Mouse (Mus musculus): Measurements from ENCODE around the gene Cers6. TPM values are rescaled to one million over a fixed set of nuclear protein-coding genes. Genes with fewer than 3 reads are reported as not detected.

The Cers6 gene
- total and polyA plus RNA-seq, 2 experiments, result 3.9 to 16.0 TPM

DNA sequence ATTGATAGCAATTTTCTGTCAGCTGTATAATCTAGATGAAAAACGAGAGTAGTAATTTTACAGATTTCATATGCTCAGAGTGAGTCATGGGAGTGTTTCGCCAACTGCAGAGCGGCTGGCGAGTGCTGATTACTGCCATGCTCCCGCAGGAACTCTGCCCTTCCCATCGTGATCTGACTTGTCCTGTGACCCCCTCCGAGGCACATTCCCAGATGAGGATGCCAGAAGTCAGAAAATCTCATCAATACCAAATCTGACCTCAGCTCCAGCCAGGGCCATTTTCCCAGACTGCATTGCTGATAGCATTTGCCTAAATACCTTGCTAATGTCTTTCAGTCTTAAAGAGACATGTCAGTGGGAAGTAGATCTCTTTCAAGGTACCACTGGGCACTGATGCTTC, 187.9 kb downstream of the Cers6 start:
- Histone ChIP-seq H3K27ac (replicated peaks; ENCODE audit: insufficient read depth, low read depth, low read length) (0 out of 2 replicates have a peak overlapping the region, but pooled peaks have one; percentile 22), H3K9ac (ENCODE audit: low read depth, low read length) (no peak overlapping the region), H3K27me3 (ENCODE audit: control insufficient read depth, insufficient read depth, low read length) (no peaks in the 10 kb centered on the region), H3K79me2 (ENCODE audit: control insufficient read depth, insufficient read depth, low read length) (peaks cover 2% of the 10 kb centered on the region; the same call in 1 of the 2 replicates), H3K4me3 (ENCODE audit: insufficient read depth, low read depth, low read length) (no peak overlapping the region), H3K36me3 (ENCODE audit: control insufficient read depth, insufficient read depth, low read length) (no peaks in the 10 kb centered on the region), H3K4me1 (ENCODE audit: control insufficient read depth, insufficient read depth, low read length) (peaks cover 6% of the 10 kb centered on the region)
- DNase-seq (ENCODE audit: extremely low read depth, low read depth, low spot score), result peak; percentile 89
- WGBS, result 22% methylated on average over 7 of the region's 7 CpGs
- TF ChIP-seq POLR2A (IDR thresholded peaks at IDR 0.05; ENCODE audit: extremely low read depth, insufficient read depth, low read length) (no peak), CTCF (IDR thresholded peaks at IDR 0.05; ENCODE audit: low read depth, low read length) (no peak)

DNA sequence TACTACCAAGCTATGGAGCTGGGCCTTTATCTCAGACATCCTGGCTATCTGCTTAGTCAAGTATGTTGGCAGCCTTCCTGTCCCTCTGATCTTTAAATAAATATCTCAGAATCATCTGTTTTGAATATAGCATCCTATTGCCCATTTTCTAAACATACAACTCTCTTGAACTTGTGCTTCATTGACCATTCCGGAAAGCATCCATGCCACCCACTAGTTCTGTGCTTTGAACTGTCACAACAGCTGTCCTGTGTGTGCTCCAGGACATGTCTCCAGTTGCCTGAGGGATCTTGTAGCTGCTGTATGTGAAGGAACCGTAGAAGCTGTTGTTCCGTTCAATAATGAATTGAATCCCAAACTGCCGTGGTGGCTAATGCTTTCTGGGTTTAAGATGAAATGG, 188.9 kb downstream of the Cers6 start:
- WGBS, result 91% methylated on average over 4 of the region's 4 CpGs
- Histone ChIP-seq H3K4me3 (ENCODE audit: insufficient read depth, low read depth, low read length) (no peak overlapping the region), H3K79me2 (ENCODE audit: control insufficient read depth, insufficient read depth, low read length) (no peaks in the 10 kb centered on the region; the same call in 1 of the 2 replicates), H3K27me3 (ENCODE audit: control insufficient read depth, insufficient read depth, low read length) (no peaks in the 10 kb centered on the region), H3K4me1 (ENCODE audit: control insufficient read depth, insufficient read depth, low read length) (peaks cover 6% of the 10 kb centered on the region), H3K27ac (replicated peaks; ENCODE audit: insufficient read depth, low read depth, low read length) (no peak overlapping the region), H3K36me3 (ENCODE audit: control insufficient read depth, insufficient read depth, low read length) (no peaks in the 10 kb centered on the region), H3K9ac (ENCODE audit: low read depth, low read length) (no peak overlapping the region)
- TF ChIP-seq POLR2A (IDR thresholded peaks at IDR 0.05; ENCODE audit: extremely low read depth, insufficient read depth, low read length), result no peak
- TF ChIP-seq CTCF (IDR thresholded peaks at IDR 0.05; ENCODE audit: low read depth, low read length), result no peak
- no peak for DNase-seq (ENCODE audit: extremely low read depth, low read depth, low spot score)

DNA sequence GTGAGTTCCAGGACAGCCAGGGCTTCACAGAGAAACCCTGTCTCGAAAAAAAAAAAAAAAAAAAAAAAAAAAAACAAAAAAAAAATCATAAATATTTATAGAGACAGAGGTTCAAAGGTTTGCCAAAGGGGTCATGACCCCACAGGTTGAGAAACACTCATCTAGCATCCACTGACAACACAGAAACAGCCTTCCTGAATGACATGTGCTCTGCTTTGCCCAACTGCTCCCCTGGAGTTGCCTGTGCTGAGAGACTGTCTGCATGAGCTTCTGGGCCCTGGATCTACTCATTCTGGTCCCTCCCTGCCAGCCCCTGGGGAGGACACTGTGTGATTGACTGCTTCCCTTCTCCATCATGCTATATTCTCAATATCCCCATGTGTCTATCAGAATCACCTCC, 190.4 kb downstream of the Cers6 start:
- DNase-seq (ENCODE audit: extremely low read depth, low read depth, low spot score), result peak; percentile 95
- Histone ChIP-seq H3K27ac (replicated peaks; ENCODE audit: insufficient read depth, low read depth, low read length) (no peak overlapping the region), H3K27me3 (ENCODE audit: control insufficient read depth, insufficient read depth, low read length) (no peaks in the 10 kb centered on the region), H3K9ac (ENCODE audit: low read depth, low read length) (no peak overlapping the region), H3K79me2 (ENCODE audit: control insufficient read depth, insufficient read depth, low read length) (no peaks in the 10 kb centered on the region; the same call in 1 of the 2 replicates), H3K4me3 (ENCODE audit: insufficient read depth, low read depth, low read length) (no peak overlapping the region), H3K4me1 (ENCODE audit: control insufficient read depth, insufficient read depth, low read length) (peaks cover 6% of the 10 kb centered on the region), H3K36me3 (ENCODE audit: control insufficient read depth, insufficient read depth, low read length) (no peaks in the 10 kb centered on the region)
- 13% methylated on average over 1 of the region's 1 CpGs for WGBS
- TF ChIP-seq POLR2A (IDR thresholded peaks at IDR 0.05; ENCODE audit: extremely low read depth, insufficient read depth, low read length), result no peak
- TF ChIP-seq CTCF (IDR thresholded peaks at IDR 0.05; ENCODE audit: low read depth, low read length), result no peak

DNA sequence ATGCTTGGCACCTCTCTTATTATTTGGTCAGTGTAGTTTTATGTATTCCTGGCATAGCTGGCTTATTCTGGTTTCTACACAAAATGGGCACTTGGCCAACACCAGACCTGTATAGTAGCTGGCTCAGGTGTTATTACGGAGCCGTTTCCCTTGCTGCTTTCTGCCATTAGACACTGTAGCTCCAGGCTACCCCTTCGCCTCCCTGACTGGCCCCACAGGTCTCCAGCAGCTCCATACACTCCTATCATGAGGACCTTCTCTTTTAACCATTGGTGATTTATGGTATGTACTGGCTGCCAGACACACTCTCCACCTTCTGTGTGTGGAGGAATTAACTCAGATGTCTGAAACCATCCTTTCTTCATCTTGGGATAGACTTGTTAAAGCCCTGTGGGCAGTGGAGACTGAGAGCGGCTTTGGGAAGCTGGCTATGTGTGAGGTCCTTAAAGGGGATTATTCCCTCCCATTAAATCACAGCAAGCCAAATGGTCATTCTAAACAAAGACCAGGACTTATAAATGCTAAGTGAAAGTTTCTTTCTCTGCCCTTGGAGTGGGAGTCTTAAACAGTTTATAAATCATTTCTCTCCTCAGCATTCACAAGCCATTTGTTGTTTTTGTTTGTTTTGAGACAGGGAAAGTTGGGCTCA, 192.1 kb downstream of the Cers6 start:
- H3K4me3 ChIP-seq (ENCODE audit: insufficient read depth, low read depth, low read length), result no peak overlapping the region
- no peak overlapping the region for H3K9ac ChIP-seq (ENCODE audit: low read depth, low read length)
- TF ChIP-seq POLR2A (IDR thresholded peaks at IDR 0.05; ENCODE audit: extremely low read depth, insufficient read depth, low read length), result no peak
- no peak for TF ChIP-seq CTCF (IDR thresholded peaks at IDR 0.05; ENCODE audit: low read depth, low read length)
- 72% methylated on average over 4 of the region's 4 CpGs for WGBS
- H3K79me2 ChIP-seq (ENCODE audit: control insufficient read depth, insufficient read depth, low read length), result no peaks in the 10 kb centered on the region; the same call in 1 of the 2 replicates
- H3K27ac ChIP-seq (replicated peaks; ENCODE audit: insufficient read depth, low read depth, low read length), result no peak overlapping the region
- H3K27me3 ChIP-seq (ENCODE audit: control insufficient read depth, insufficient read depth, low read length), result no peaks in the 10 kb centered on the region
- no peaks in the 10 kb centered on the region for H3K36me3 ChIP-seq (ENCODE audit: control insufficient read depth, insufficient read depth, low read length)
- H3K4me1 ChIP-seq (ENCODE audit: control insufficient read depth, insufficient read depth, low read length), result peaks cover 6% of the 10 kb centered on the region
- DNase-seq (ENCODE audit: extremely low read depth, low read depth, low spot score), result peak; percentile 14

DNA sequence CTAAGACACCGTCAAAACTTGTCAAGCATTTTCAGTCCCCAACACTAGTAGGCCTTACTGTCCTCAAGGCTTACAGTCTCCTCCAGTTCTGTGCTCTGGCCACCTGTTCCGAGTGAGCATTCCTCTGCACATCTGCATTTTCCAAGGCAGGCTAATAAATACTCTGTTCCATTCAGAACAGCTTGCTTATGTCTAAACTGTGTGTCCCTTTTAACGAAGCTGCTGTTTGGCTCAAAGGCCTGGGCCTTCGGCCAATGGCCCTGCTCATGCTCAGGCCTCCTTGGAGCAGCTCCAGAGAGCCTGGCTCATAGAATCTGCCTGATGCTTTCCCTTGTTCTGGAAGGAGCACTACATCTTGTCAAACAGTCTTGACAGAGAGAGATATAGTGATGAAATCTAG, 193.0 kb downstream of the Cers6 start:
- Histone ChIP-seq H3K4me1 (ENCODE audit: control insufficient read depth, insufficient read depth, low read length) (peaks cover 6% of the 10 kb centered on the region), H3K27ac (replicated peaks; ENCODE audit: insufficient read depth, low read depth, low read length) (no peak overlapping the region), H3K36me3 (ENCODE audit: control insufficient read depth, insufficient read depth, low read length) (no peaks in the 10 kb centered on the region), H3K27me3 (ENCODE audit: control insufficient read depth, insufficient read depth, low read length) (no peaks in the 10 kb centered on the region), H3K4me3 (ENCODE audit: insufficient read depth, low read depth, low read length) (no peak overlapping the region), H3K9ac (ENCODE audit: low read depth, low read length) (no peak overlapping the region), H3K79me2 (ENCODE audit: control insufficient read depth, insufficient read depth, low read length) (no peaks in the 10 kb centered on the region; the same call in 1 of the 2 replicates)
- DNase-seq (ENCODE audit: extremely low read depth, low read depth, low spot score), result peak; percentile 86
- TF ChIP-seq POLR2A (IDR thresholded peaks at IDR 0.05; ENCODE audit: extremely low read depth, insufficient read depth, low read length) (no peak), CTCF (IDR thresholded peaks at IDR 0.05; ENCODE audit: low read depth, low read length) (no peak)
- 33% methylated on average over 4 of the region's 4 CpGs for WGBS

DNA sequence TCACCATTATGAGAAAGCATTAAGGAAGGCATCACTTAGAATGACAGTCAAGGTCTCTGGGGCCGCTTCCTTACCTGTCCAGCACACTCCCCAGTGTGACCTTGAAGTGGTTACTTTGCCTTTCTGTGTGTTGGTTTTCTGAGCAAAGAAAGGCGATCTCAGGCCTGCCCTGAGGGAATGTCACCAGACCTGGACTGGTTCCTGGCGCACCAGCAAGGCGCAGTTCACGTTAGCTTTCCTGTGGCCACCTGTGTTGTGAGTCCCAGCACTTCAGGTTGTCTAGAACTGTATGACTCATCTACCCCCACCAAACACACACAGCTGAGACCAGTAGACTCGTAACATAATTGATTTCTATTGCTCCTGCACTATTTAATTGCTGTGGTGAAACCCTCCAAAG, 193.9 kb downstream of the Cers6 start:
- 90% methylated on average over 6 of the region's 6 CpGs for WGBS
- no peak overlapping the region for H3K9ac ChIP-seq (ENCODE audit: low read depth, low read length)
- no peak overlapping the region for H3K4me3 ChIP-seq (ENCODE audit: insufficient read depth, low read depth, low read length)

More for the DNA sequence above, 193.9 kb downstream of the Cers6 start:
- no peak for DNase-seq (ENCODE audit: extremely low read depth, low read depth, low spot score)
- TF ChIP-seq POLR2A (IDR thresholded peaks at IDR 0.05; ENCODE audit: extremely low read depth, insufficient read depth, low read length) (no peak), CTCF (IDR thresholded peaks at IDR 0.05; ENCODE audit: low read depth, low read length) (no peak)
- no peaks in the 10 kb centered on the region for H3K36me3 ChIP-seq (ENCODE audit: control insufficient read depth, insufficient read depth, low read length)
- H3K79me2 ChIP-seq (ENCODE audit: control insufficient read depth, insufficient read depth, low read length), result no peaks in the 10 kb centered on the region; the same call in 1 of the 2 replicates
- peaks cover 4% of the 10 kb centered on the region; the same call in 1 of the 2 replicates for H3K4me1 ChIP-seq (ENCODE audit: control insufficient read depth, insufficient read depth, low read length)
- H3K27me3 ChIP-seq (ENCODE audit: control insufficient read depth, insufficient read depth, low read length), result no peaks in the 10 kb centered on the region
- no peak overlapping the region for H3K27ac ChIP-seq (replicated peaks; ENCODE audit: insufficient read depth, low read depth, low read length)

All from liver, adult 2 months (tissue).